Mouse (Mus musculus): ENCODE data around the gene Slc16a11.

Gene Slc16a11

GRCm38 (mm10) chr11:70227126-70227525, 14.6 kb downstream of the Slc16a11 start:
- DNase-seq (ENCODE audit: low spot score), result no peak

- DNase-seq (ENCODE audit: low spot score), result no peak
Measured at GRCm38 (mm10) chr11:70227661-70228245, 15.2 kb downstream of the Slc16a11 start.

GRCm38 (mm10) chr11:70228828-70229227, 16.3 kb downstream of the Slc16a11 start:
- DNase-seq (ENCODE audit: low spot score), result no peak

GRCm38 (mm10) chr11:70229260-70230010, 16.9 kb downstream of the Slc16a11 start, which contains the start of gene Bcl6b:
Gene Bcl6b, minus strand, starts transcription at chr11:70229798.
- DNase-seq (ENCODE audit: low spot score), result no peak

GRCm38 (mm10) chr11:70230239-70230727, 17.7 kb downstream of the Slc16a11 start:
- peak; percentile 86 for DNase-seq (ENCODE audit: low spot score)

- DNase-seq (ENCODE audit: low spot score), result no peak
Measured at GRCm38 (mm10) chr11:70232546-70232945, 20.0 kb downstream of the Slc16a11 start.

- DNase-seq (ENCODE audit: low spot score), result no peak
Measured at GRCm38 (mm10) chr11:70233016-70233415, 20.5 kb downstream of the Slc16a11 start.

- DNase-seq (ENCODE audit: low spot score), result no peak
Measured at GRCm38 (mm10) chr11:70234037-70234436, 21.5 kb downstream of the Slc16a11 start.

GRCm38 (mm10) chr11:70234497-70234896, 21.9 kb downstream of the Slc16a11 start:
- DNase-seq (ENCODE audit: low spot score), result no peak

GRCm38 (mm10) chr11:70235254-70235900, 22.8 kb downstream of the Slc16a11 start:
- no peak for DNase-seq (ENCODE audit: low spot score)

- no peak for DNase-seq (ENCODE audit: low spot score)
Measured at GRCm38 (mm10) chr11:70236717-70237116, 24.2 kb downstream of the Slc16a11 start.

GRCm38 (mm10) chr11:70237457-70238167, 25.1 kb downstream of the Slc16a11 start, which contains the start of gene 0610010K14Rik:
Gene 0610010K14Rik, minus strand, starts transcription at chr11:70237914.
- DNase-seq (ENCODE audit: low spot score), result peak; percentile 96

- no peak for DNase-seq (ENCODE audit: low spot score)
Measured at GRCm38 (mm10) chr11:70238591-70239440, 26.3 kb downstream of the Slc16a11 start.

GRCm38 (mm10) chr11:70239541-70240279, 27.2 kb downstream of the Slc16a11 start, which contains the start of the genes Gm21988 and Rnasek:
Gene Gm21988, minus strand, starts transcription at chr11:70239830.
Gene Rnasek, minus strand, starts transcription at chr11:70239842.
- peak; percentile 61 for DNase-seq (ENCODE audit: low spot score)

GRCm38 (mm10) chr11:70242591-70242990, 30.0 kb downstream of the Slc16a11 start:
- DNase-seq (ENCODE audit: low spot score), result no peak

GRCm38 (mm10) chr11:70247136-70247845, 34.7 kb downstream of the Slc16a11 start:
- DNase-seq (ENCODE audit: low spot score), result peak; percentile 76

- no peak for DNase-seq (ENCODE audit: low spot score)
Measured at GRCm38 (mm10) chr11:70250150-70250549, 37.6 kb downstream of the Slc16a11 start.

GRCm38 (mm10) chr11:70251853-70252252, 39.3 kb downstream of the Slc16a11 start:
- no peak for DNase-seq (ENCODE audit: low spot score)

- no peak for DNase-seq (ENCODE audit: low spot score)
Measured at GRCm38 (mm10) chr11:70254337-70254736, 41.8 kb downstream of the Slc16a11 start.

Measured in ovary, postnatal 14 days (tissue).